Mouse (Mus musculus) embryo, embryonic 9.5 days (tissue): ENCODE data around the gene Abraxas1.
A peak's percentile ranks its signal among the peaks of the same experiment; 100 is the strongest.

Experiments
- DNase-seq: peaks from one replicate; pipeline ENCODE4 v3.0.0-alpha.2; 2017; ENCODE audit errors: extremely low spot score

The Abraxas1 gene

DNA sequence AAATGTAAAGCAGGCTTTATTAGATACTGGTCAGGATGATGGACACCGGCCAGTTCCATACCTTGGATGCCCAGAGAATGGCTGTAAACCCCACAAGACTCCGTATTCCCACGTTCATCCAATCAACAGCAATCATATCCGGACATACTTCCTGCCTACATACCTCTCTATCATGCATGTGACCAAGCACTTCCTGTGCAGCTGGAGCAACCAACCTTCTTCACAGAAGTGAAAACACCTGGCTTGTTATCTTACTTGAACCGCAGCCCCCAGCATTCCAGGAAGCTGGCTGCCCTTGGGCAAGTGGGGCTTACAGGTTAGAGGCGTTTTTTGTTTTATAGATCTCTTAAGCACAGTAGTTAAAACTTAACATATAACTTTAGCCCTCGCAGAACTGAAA, 2.1 kb upstream of the Abraxas1 start:
- DNase-seq: no peak

DNA sequence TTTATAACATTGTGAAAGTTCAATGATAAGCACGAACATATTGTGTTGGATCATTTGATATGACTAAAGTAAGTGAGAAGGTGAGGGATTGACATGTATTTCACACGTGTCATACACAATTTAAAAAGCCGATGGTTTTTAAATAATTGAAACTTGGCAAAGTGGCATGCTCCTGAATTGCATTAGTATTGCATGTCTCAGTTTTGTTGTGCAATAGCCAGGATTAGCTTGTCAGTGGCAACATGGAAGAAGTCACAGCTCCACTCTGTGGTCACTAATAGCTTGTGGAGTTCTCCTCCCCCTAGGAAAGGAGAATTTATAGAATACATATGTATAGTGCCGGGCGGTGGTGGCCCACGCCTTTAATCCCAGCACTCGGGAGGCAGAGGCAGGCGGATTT, 610 bp upstream of the Abraxas1 start:
- no peak for DNase-seq

DNA sequence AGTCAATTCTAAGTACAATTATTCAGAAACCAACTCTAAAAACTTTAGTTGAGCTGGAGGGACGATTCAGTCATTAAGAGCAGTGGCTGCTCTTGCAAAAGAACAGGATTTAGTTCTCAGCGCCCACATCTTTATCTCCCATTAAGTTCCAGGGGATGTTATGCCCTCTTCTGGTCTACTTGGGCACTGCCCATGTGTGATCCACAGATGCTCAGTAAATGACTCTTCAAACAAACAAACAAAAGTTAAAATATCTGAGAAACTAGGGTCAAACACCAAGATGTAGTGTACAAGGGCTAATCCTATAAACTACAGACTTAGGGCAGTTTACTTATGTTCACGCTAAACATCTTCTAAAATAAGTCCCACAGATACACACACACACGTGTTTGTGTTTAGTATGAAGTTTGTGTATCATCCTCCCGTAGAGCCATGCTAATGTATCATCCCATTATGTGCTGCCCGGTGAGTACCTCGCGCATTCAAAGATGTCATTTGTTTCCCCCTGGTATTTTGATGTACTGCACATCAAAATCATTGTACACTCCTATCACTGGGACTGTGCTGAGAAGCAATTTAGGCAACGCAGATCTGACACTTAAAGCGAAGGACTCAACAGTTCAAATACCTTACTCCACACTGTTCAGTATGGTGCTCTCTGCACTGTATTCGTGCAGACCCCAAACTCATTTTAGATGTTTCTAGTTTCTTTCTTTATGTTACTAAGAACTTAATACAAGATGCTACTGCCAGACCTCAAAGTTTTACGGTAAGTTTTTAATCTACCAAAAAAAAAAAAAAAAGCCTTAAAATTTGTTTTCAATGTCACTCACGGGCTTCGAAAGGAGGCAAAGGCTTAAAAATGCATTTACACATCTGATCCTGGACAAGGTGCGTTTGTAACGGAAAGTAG, 941 bp downstream of the Abraxas1 start:
- peak; percentile 24 for DNase-seq

DNA sequence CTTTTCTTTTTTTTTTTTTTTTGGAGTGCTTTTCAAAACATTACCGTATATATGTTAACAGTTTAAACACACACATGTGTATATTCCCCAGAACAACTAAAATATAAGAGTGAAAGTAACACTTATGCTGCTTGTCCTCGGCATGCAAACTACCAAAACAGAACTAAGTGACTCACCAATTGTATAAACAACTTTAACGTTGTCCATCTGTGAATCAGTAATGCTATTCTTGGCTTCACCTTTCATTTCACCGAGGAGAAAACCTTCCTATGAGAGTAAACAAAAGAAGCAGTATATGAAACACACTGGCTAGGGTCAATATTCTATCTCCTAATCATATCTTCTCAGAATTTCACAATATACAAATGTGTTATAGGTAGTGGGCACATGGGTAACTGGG, 2.4 kb downstream of the Abraxas1 start:
- no peak for DNase-seq

DNA sequence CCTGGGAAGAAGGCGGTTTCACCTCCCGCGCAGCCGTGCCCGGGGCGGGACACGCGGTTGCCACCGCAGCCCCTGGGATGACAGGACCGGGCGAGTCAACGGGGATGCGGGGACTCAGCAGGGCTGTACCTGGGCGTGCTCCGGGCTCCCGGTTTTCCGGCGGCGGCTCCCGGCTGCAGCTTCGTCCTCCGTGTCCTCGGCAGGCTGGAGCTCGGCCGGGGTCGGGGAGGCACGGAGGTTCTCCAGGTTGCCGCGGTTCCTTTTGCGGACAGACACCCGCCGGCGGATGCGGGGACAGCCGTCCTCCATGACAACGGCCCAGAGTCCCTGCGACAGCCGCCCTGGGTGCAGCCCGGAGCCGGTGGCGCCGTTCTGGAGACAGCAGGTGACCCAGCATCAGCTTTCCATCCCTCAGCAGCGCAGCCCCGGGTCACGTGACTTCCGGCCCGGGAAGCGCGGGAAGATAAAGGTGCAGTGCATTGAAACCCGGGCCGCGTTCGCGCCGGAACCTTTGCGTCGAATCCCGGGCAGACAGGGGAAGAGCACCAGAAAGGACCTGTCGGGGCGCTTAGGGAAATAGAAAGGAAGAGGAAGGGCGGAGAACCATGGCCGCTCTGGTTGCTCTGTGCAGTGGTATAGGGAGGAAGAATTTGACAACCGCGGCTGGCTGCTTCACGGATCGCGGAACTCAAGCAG, 22.5 kb downstream of the Abraxas1 start, which contains the start of the genes Helq and Mrps18c:
Helq (minus strand) TSS at position 434 of the 696 bp plus-strand sequence.
Mrps18c (plus strand) TSS at position 463 of the 696 bp plus-strand sequence.
- peak; percentile 96 for DNase-seq

DNA sequence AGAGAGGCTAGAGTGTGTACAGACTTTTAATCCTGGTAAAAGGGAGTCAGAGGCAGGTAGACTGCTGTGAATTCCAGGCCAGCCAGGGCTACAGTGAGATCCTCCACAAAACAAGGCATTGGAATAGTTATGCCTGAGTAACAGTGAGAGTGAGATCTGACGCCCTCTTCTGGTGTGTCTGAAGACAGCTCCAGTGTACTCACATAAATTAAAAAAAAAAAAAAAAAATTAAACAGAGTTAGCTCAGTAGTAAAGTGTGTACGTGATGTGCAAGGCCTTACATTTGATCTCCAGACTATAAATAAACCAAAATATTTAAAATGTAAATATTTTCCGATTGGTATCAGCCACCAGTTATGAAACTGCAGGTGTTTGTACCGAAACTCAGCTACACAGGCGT, 26.7 kb downstream of the Abraxas1 start:
- DNase-seq: no peak

DNA sequence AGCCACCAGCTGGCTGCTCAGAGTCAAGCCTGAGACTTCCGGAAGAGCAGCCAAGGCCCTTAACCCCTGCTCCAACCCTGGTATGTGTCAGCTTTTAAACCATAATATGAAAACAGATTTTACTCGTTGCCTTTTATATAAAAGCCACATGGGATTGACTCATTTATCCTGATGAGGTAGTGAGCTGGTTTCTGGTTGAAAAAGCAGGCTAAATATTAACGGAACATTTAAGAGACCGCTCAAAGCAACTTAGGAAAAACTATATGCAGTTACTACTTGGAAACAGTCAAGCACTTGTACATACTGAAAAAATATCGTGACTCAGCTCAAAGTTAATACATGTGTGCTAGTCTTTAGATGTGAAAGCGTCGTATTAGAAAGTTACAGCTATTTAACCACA, 28.5 kb downstream of the Abraxas1 start:
- DNase-seq: no peak

DNA sequence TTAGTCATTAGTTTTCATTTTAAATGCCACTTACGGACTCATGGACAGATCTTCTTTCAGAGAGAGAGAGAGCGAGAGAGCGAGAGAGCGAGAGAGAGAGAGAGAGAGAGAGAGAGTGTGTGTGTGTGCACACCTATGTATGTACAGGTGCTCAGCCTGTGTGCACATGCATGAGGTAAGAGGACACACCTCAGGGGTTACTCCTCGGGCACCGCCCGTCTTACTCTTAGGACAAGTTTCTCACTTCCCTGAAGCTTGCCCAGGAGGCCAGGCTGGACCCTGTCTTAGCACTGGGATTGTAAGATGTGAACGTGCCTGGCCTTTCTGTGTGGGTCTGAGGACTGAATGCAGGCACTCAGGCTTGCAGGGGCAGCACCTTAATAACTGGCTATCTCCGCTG, 33.2 kb downstream of the Abraxas1 start:
- DNase-seq: no peak

DNA sequence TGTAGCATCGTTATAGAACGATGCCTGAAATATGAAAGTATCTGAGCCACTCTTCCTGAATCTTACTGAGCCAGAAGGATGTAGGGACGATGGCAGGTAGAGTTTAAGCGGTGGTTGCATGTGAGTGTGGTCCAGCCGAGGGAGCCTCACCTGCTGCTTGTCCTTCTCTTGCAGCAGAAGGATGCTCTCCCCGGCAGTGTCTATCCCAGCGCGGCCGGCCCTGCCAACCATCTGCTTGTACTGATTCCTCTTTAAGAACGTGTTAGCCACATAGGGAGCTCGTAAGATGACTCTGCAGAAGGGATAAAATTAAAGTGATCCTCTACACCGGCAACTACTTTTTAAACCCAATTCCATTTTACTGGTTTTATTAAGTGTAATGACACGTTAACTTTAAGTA, 41.8 kb downstream of the Abraxas1 start:
- DNase-seq: no peak

DNA sequence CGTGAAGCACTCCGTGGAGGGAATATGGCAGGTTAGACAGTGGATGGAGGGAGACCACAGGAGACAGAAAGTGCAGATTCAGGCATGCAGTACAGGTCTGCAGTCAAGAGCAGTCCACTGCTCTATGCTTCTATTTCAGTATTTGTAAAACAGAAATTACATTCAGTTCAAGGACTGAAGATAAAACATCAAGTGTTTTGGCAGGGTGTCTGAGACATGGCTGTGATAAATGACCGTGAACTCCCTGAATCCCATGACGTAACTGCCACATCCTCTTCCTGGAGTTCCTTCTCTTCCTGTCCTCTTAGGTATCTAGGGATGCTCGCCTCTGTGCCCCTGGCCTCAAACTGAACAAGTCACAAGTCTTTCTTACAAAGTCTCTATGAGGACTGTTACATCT, 43.9 kb downstream of the Abraxas1 start:
- DNase-seq: no peak

DNA sequence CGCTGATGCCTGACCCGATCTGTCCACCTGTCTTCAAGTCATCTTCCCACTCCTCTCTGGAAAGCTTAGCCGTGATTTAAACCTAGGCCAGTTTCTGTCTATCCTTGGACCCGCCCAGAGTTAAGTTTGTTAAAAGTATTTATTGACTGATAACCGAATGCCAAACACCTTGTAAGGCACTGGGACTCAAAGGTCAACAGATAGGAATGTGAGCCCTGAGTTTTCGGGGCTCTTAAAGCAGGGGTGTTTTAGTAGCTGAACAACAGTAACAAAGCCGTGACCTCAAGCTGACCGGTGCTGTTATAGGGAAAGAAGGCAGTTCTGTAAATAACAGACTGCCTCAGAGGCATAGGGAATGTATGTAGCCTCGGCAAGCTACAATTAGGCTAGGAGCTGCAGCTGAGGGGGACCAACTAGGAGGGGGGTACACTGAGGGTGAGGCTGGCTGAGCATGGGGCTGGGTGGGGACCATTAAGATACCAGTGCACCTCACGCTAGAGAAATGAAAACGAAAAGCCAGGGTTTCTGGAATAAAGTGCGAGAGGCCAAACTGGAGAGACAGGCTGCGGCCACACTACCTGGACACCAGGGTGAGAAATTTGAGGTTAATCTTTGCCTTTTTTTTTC, 44.9 kb downstream of the Abraxas1 start:
- DNase-seq: no peak

DNA sequence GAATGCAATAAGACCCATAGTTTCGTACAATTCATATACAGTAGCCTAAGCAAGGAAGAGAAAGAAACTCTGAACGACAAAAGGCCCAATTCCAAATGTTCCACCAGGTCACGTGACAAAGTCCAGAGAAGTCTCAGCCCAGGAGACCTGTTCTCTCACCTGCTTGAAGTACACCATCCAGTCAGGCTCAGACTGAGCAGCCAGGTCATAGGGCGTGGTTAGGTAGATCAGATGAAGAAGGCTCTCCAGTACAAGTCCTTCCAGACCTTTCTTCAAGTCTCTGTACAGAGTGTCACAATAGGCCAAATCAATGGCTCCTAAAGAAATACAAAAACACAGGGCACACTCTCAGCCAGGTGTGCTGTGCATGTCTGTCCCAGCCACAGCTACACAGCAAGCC, 49.2 kb downstream of the Abraxas1 start:
- no peak for DNase-seq

DNA sequence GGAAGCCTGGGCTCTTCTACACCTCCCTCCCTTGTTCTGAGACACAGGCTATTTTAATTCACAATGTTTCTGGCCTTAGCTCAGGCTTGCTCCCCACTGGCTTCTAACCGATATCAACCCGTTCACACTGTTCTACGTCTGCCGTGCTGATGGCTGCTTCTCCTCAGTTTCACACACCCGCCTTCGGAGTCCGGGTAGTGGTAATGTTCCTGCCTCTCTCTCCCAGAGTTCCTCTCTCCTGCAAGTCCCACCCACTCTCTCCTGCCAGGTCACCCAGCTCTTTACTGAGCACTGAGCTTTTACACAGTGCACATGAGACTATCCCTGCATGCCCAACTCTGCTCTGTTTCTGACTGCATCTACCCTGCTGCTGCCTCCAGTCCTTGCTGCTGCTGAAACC, 54.7 kb downstream of the Abraxas1 start:
- DNase-seq: no peak

DNA sequence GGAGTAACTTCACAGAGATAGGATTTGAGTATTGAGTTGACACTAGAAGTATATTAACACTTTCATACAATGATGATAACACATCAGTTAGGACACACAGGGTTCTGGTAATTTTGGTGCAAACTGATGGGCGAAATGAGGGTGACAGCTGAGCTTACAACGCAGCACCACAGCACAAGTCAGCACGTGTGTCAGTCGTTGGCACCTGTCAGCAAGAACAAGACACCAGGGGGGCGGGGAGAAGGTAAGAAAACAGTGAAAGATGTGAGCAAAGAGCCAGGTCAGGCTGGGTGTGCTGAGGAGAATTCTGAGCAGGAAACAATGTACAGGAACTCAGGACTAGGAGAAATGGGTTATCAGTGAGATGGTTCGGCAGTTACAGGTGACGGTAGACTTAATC, 59.0 kb downstream of the Abraxas1 start:
- DNase-seq: no peak

DNA sequence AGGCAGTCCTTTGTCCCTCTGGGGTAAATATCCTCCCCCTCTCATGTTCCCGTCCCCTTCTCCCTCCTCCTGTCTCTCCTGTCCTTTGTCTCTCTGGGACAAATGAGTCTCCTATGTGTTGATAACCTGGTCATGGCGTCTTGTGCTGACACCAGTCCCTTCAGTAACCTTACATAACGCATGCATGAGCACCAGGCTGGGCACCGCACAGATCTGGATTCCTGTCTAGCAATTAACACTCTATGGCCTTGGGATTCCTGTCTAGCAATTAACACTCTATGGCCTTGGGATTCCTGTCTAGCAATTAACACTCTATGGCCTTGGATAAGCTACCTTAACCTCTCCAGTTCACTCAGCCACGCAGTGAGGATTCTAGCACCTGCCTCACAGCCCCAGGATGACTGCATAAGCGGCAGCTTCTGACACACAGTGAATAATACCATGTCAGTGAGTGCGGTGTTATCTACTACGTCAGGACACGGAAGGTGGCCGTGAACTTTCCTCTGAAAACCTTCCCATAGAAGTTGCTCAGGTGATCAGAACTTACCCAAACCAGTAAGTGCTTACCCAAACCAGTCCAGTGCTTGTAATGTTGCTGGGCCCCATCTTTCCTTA, 60.6 kb downstream of the Abraxas1 start:
- no peak for DNase-seq

DNA sequence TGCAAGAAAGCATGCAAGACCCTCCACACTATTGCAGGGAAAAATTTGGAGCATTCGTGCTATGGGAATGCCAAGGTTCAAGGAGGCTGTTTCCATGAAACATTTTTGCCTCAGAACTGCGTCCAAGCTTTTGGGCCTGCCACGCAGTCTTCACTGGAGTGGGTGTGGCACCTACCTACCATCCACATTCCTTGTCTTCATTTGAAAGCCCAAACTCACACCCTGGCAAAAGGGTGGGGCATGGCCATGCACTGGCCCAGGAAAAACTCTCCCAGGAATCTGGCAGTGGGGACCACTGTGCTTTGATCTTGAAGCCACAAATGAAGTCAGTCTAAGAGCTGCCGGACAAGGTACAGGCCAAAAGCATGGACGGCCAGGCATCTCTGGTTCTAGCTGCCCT, 62.6 kb downstream of the Abraxas1 start:
- DNase-seq: no peak
